Mouse (Mus musculus): ENCODE measurements around the gene Rbms2.
"Not testable (repeated sequence)": the region's sequence is repeated elsewhere in the genome, so short reads cannot be mapped to it uniquely, and the experiment has no call there.

Rbms2 gene

GRCm38 (mm10) chr10:128192030-128192766, 12.1 kb upstream of the Rbms2 start:
- not testable (repeated sequence) for DNase-seq

- no peak for DNase-seq
Observed at GRCm38 (mm10) chr10:128191472-128191871, 11.4 kb upstream of the Rbms2 start.

- peak; percentile 46 to 72 for DNase-seq
Observed at GRCm38 (mm10) chr10:128188242-128188877, 8.3 kb upstream of the Rbms2 start.

- no peak for DNase-seq
Observed at GRCm38 (mm10) chr10:128187181-128187605, 7.1 kb upstream of the Rbms2 start.

GRCm38 (mm10) chr10:128185959-128186358, 5.9 kb upstream of the Rbms2 start:
- peak; percentile 44 to 76 for DNase-seq

- DNase-seq: no peak
Observed at GRCm38 (mm10) chr10:128185277-128185940, 5.3 kb upstream of the Rbms2 start.

- no peak for DNase-seq
Observed at GRCm38 (mm10) chr10:128184296-128184695, 4.2 kb upstream of the Rbms2 start.

- DNase-seq: no peak
Observed at GRCm38 (mm10) chr10:128177316-128177715, 2.8 kb downstream of the Rbms2 start.

- DNase-seq: peak; percentile 26 to 47
Observed at GRCm38 (mm10) chr10:128175996-128176755, 3.9 kb downstream of the Rbms2 start.

GRCm38 (mm10) chr10:128175302-128175701, 4.8 kb downstream of the Rbms2 start:
- no peak for DNase-seq

GRCm38 (mm10) chr10:128171348-128171747, 8.7 kb downstream of the Rbms2 start:
- not testable (repeated sequence) for DNase-seq

GRCm38 (mm10) chr10:128167091-128167490, 13.0 kb downstream of the Rbms2 start:
- no peak for DNase-seq

- DNase-seq: not testable (repeated sequence)
Observed at GRCm38 (mm10) chr10:128165726-128166125, 14.4 kb downstream of the Rbms2 start.

- no peak for DNase-seq
Observed at GRCm38 (mm10) chr10:128153978-128154377, 26.1 kb downstream of the Rbms2 start.

- DNase-seq: no peak
Observed at GRCm38 (mm10) chr10:128150941-128151340, 29.2 kb downstream of the Rbms2 start.

GRCm38 (mm10) chr10:128149592-128149991, 30.5 kb downstream of the Rbms2 start:
- DNase-seq: peak; percentile 22 to 26

GRCm38 (mm10) chr10:128148789-128149365, 31.2 kb downstream of the Rbms2 start:
- no peak for DNase-seq

- DNase-seq: no peak
Observed at GRCm38 (mm10) chr10:128144961-128145360, 35.1 kb downstream of the Rbms2 start.

- no peak for DNase-seq
Observed at GRCm38 (mm10) chr10:128143659-128144058, 36.4 kb downstream of the Rbms2 start.

GRCm38 (mm10) chr10:128142165-128142564, 37.9 kb downstream of the Rbms2 start:
- DNase-seq: no peak

GRCm38 (mm10) chr10:128140236-128140952, 39.7 kb downstream of the Rbms2 start:
- peak in 1 of 2 experiments; percentile 41 for DNase-seq

- no peak for DNase-seq
Observed at GRCm38 (mm10) chr10:128135374-128135773, 44.7 kb downstream of the Rbms2 start.
